Mouse (Mus musculus): Measurements from ENCODE around the gene Flt1. TPM values are rescaled to one million over a fixed set of nuclear protein-coding genes. Genes with fewer than 3 reads are reported as not detected.

The Flt1 gene
- polyA plus RNA-seq, 1 experiment from 2014 or later, result 20.4 TPM

GRCm38 (mm10) chr5:147579691-147580090 is 146.1 kb downstream of the Flt1 start:
- Histone ChIP-seq H3K9me3 (replicated peaks; ENCODE audit: control insufficient read depth, low read length) (no peaks in the 10 kb centered on the region), H3K9ac (ENCODE audit: low read depth, low read length) (no peak overlapping the region), H3K36me3 (ENCODE audit: control insufficient read depth, insufficient read depth, low read length) (no peaks in the 10 kb centered on the region), H3K4me1 (ENCODE audit: control insufficient read depth, insufficient read depth, low read length) (peaks cover 1% of the 10 kb centered on the region; the same call in 1 of the 2 replicates), H3K27ac (ENCODE audit: low read depth, low read length) (no peak overlapping the region), H3K4me2 (no peak overlapping the region), H3K4me3 (ENCODE audit: low read depth, low read length) (no peak overlapping the region), H3K27me3 (ENCODE audit: control insufficient read depth, insufficient read depth, low read length) (peaks cover 3% of the 10 kb centered on the region; the same call in 1 of the 2 replicates)
- ATAC-seq (replicated peaks; ENCODE audit: insufficient number of reproducible peaks, low FRiP score, low TSS enrichment), result no peak
- 70% methylated on average over 8 of the region's 8 CpGs for WGBS (ENCODE audit: insufficient replicate concordance)

GRCm38 (mm10) chr5:147579148-147579547 is 146.7 kb downstream of the Flt1 start:
- Histone ChIP-seq H3K4me2 (no peak overlapping the region), H3K9me3 (replicated peaks; ENCODE audit: control insufficient read depth, low read length) (no peaks in the 10 kb centered on the region), H3K4me1 (ENCODE audit: control insufficient read depth, insufficient read depth, low read length) (peaks cover 3% of the 10 kb centered on the region; the same call in 1 of the 2 replicates), H3K9ac (ENCODE audit: low read depth, low read length) (no peak overlapping the region), H3K27me3 (ENCODE audit: control insufficient read depth, insufficient read depth, low read length) (peaks cover 3% of the 10 kb centered on the region; the same call in 1 of the 2 replicates), H3K36me3 (ENCODE audit: control insufficient read depth, insufficient read depth, low read length) (no peaks in the 10 kb centered on the region), H3K27ac (ENCODE audit: low read depth, low read length) (no peak overlapping the region), H3K4me3 (ENCODE audit: low read depth, low read length) (no peak overlapping the region)
- WGBS (ENCODE audit: insufficient replicate concordance), result 83% methylated on average over 7 of the region's 7 CpGs
- no peak for ATAC-seq (replicated peaks; ENCODE audit: insufficient number of reproducible peaks, low FRiP score, low TSS enrichment)

GRCm38 (mm10) chr5:147577003-147577402 is 148.8 kb downstream of the Flt1 start:
- H3K4me2 ChIP-seq, result no peak overlapping the region
- H3K4me1 ChIP-seq (ENCODE audit: control insufficient read depth, insufficient read depth, low read length), result peaks cover 3% of the 10 kb centered on the region; the same call in 1 of the 2 replicates
- ATAC-seq (replicated peaks; ENCODE audit: insufficient number of reproducible peaks, low FRiP score, low TSS enrichment), result no peak
- H3K9ac ChIP-seq (ENCODE audit: low read depth, low read length), result no peak overlapping the region
- WGBS (ENCODE audit: insufficient replicate concordance), result 52% methylated on average over 6 of the region's 6 CpGs
- no peaks in the 10 kb centered on the region for H3K36me3 ChIP-seq (ENCODE audit: control insufficient read depth, insufficient read depth, low read length)
- peaks cover 3% of the 10 kb centered on the region; the same call in 1 of the 2 replicates for H3K27me3 ChIP-seq (ENCODE audit: control insufficient read depth, insufficient read depth, low read length)
- no peak overlapping the region for H3K27ac ChIP-seq (ENCODE audit: low read depth, low read length)
- no peak overlapping the region for H3K4me3 ChIP-seq (ENCODE audit: low read depth, low read length)
- no peaks in the 10 kb centered on the region for H3K9me3 ChIP-seq (replicated peaks; ENCODE audit: control insufficient read depth, low read length)

GRCm38 (mm10) chr5:147574517-147574916 is 151.3 kb downstream of the Flt1 start:
- H3K27ac ChIP-seq (ENCODE audit: low read depth, low read length), result no peak overlapping the region
- ATAC-seq (replicated peaks; ENCODE audit: insufficient number of reproducible peaks, low FRiP score, low TSS enrichment), result peak; percentile 73
- no peak overlapping the region for H3K4me2 ChIP-seq
- H3K9ac ChIP-seq (ENCODE audit: low read depth, low read length), result no peak overlapping the region
- H3K9me3 ChIP-seq (replicated peaks; ENCODE audit: control insufficient read depth, low read length), result no peaks in the 10 kb centered on the region
- peaks cover 3% of the 10 kb centered on the region; the same call in 1 of the 2 replicates for H3K4me1 ChIP-seq (ENCODE audit: control insufficient read depth, insufficient read depth, low read length)
- no peaks in the 10 kb centered on the region for H3K36me3 ChIP-seq (ENCODE audit: control insufficient read depth, insufficient read depth, low read length)
- no peak overlapping the region for H3K4me3 ChIP-seq (ENCODE audit: low read depth, low read length)
- WGBS (ENCODE audit: insufficient replicate concordance), result 39% methylated on average over 8 of the region's 8 CpGs
- peaks cover 3% of the 10 kb centered on the region; the same call in 1 of the 2 replicates for H3K27me3 ChIP-seq (ENCODE audit: control insufficient read depth, insufficient read depth, low read length)

- Histone ChIP-seq H3K36me3 (ENCODE audit: control insufficient read depth, insufficient read depth, low read length) (no peaks in the 10 kb centered on the region), H3K4me1 (ENCODE audit: control insufficient read depth, insufficient read depth, low read length) (peaks cover 3% of the 10 kb centered on the region; the same call in 1 of the 2 replicates), H3K9me3 (replicated peaks; ENCODE audit: control insufficient read depth, low read length) (no peaks in the 10 kb centered on the region), H3K4me3 (ENCODE audit: low read depth, low read length) (no peak overlapping the region), H3K9ac (ENCODE audit: low read depth, low read length) (no peak overlapping the region), H3K27ac (ENCODE audit: low read depth, low read length) (no peak overlapping the region), H3K27me3 (ENCODE audit: control insufficient read depth, insufficient read depth, low read length) (peaks cover 3% of the 10 kb centered on the region; the same call in 1 of the 2 replicates), H3K4me2 (no peak overlapping the region)
- no peak for ATAC-seq (replicated peaks; ENCODE audit: insufficient number of reproducible peaks, low FRiP score, low TSS enrichment)
- 68% methylated on average over 1 of the region's 1 CpGs for WGBS (ENCODE audit: insufficient replicate concordance)
Observed at GRCm38 (mm10) chr5:147573555-147573954, 152.3 kb downstream of the Flt1 start.

- Histone ChIP-seq H3K27me3 (ENCODE audit: control insufficient read depth, insufficient read depth, low read length) (peaks cover 3% of the 10 kb centered on the region; the same call in 1 of the 2 replicates), H3K9me3 (replicated peaks; ENCODE audit: control insufficient read depth, low read length) (no peaks in the 10 kb centered on the region), H3K9ac (ENCODE audit: low read depth, low read length) (no peak overlapping the region), H3K4me3 (ENCODE audit: low read depth, low read length) (no peak overlapping the region), H3K4me2 (no peak overlapping the region), H3K36me3 (ENCODE audit: control insufficient read depth, insufficient read depth, low read length) (no peaks in the 10 kb centered on the region), H3K4me1 (ENCODE audit: control insufficient read depth, insufficient read depth, low read length) (peaks cover 3% of the 10 kb centered on the region; the same call in 1 of the 2 replicates), H3K27ac (ENCODE audit: low read depth, low read length) (no peak overlapping the region)
- ATAC-seq (replicated peaks; ENCODE audit: insufficient number of reproducible peaks, low FRiP score, low TSS enrichment), result no peak
- WGBS (ENCODE audit: insufficient replicate concordance), result 57% methylated on average over 7 of the region's 7 CpGs
Observed at GRCm38 (mm10) chr5:147572695-147573094, 153.1 kb downstream of the Flt1 start.

GRCm38 (mm10) chr5:147566335-147566734 is 159.5 kb downstream of the Flt1 start:
- H3K27ac ChIP-seq (ENCODE audit: low read depth, low read length), result no peak overlapping the region
- no peak overlapping the region for H3K4me2 ChIP-seq
- no peak; the same call in 1 of the 2 replicates for ATAC-seq (replicated peaks; ENCODE audit: insufficient number of reproducible peaks, low FRiP score, low TSS enrichment)
- H3K27me3 ChIP-seq (ENCODE audit: control insufficient read depth, insufficient read depth, low read length), result no peaks in the 10 kb centered on the region
- H3K9ac ChIP-seq (ENCODE audit: low read depth, low read length), result no peak overlapping the region
- no peak overlapping the region for H3K4me3 ChIP-seq (ENCODE audit: low read depth, low read length)
- WGBS (ENCODE audit: insufficient replicate concordance), result 43% methylated on average over 7 of the region's 7 CpGs
- H3K9me3 ChIP-seq (replicated peaks; ENCODE audit: control insufficient read depth, low read length), result no peaks in the 10 kb centered on the region
- no peaks in the 10 kb centered on the region for H3K36me3 ChIP-seq (ENCODE audit: control insufficient read depth, insufficient read depth, low read length)
- no peaks in the 10 kb centered on the region for H3K4me1 ChIP-seq (ENCODE audit: control insufficient read depth, insufficient read depth, low read length)

GRCm38 (mm10) chr5:147565444-147565843 is 160.4 kb downstream of the Flt1 start:
- no peak overlapping the region for H3K27ac ChIP-seq (ENCODE audit: low read depth, low read length)

GRCm38 (mm10) chr5:147564140-147564590 is 161.6 kb downstream of the Flt1 start:
- Histone ChIP-seq H3K4me1 (ENCODE audit: control insufficient read depth, insufficient read depth, low read length) (no peaks in the 10 kb centered on the region), H3K36me3 (ENCODE audit: control insufficient read depth, insufficient read depth, low read length) (no peaks in the 10 kb centered on the region), H3K4me2 (peak overlapping the region; percentile 27; the same call in 1 of the 2 replicates), H3K4me3 (ENCODE audit: low read depth, low read length) (no peak overlapping the region), H3K27ac (ENCODE audit: low read depth, low read length) (no peak overlapping the region), H3K9ac (ENCODE audit: low read depth, low read length) (no peak overlapping the region), H3K9me3 (replicated peaks; ENCODE audit: control insufficient read depth, low read length) (no peaks in the 10 kb centered on the region), H3K27me3 (ENCODE audit: control insufficient read depth, insufficient read depth, low read length) (no peaks in the 10 kb centered on the region)
- ATAC-seq (replicated peaks; ENCODE audit: insufficient number of reproducible peaks, low FRiP score, low TSS enrichment), result no peak
- WGBS (ENCODE audit: insufficient replicate concordance), result 37% methylated on average over 16 of the region's 16 CpGs

More at GRCm38 (mm10) chr5:147565444-147565843, 160.4 kb downstream of the Flt1 start:
- H3K4me1 ChIP-seq (ENCODE audit: control insufficient read depth, insufficient read depth, low read length), result no peaks in the 10 kb centered on the region
- H3K9me3 ChIP-seq (replicated peaks; ENCODE audit: control insufficient read depth, low read length), result no peaks in the 10 kb centered on the region
- no peaks in the 10 kb centered on the region for H3K36me3 ChIP-seq (ENCODE audit: control insufficient read depth, insufficient read depth, low read length)
- no peak overlapping the region for H3K4me2 ChIP-seq
- H3K4me3 ChIP-seq (ENCODE audit: low read depth, low read length), result no peak overlapping the region
- WGBS (ENCODE audit: insufficient replicate concordance), result 80% methylated on average over 7 of the region's 7 CpGs
- no peak for ATAC-seq (replicated peaks; ENCODE audit: insufficient number of reproducible peaks, low FRiP score, low TSS enrichment)
- H3K27me3 ChIP-seq (ENCODE audit: control insufficient read depth, insufficient read depth, low read length), result no peaks in the 10 kb centered on the region
- no peak overlapping the region for H3K9ac ChIP-seq (ENCODE audit: low read depth, low read length)

Data from heart, embryonic 11.5 days (tissue).